Mouse (Mus musculus): ENCODE measurements around the gene Topaz1.

DNA sequence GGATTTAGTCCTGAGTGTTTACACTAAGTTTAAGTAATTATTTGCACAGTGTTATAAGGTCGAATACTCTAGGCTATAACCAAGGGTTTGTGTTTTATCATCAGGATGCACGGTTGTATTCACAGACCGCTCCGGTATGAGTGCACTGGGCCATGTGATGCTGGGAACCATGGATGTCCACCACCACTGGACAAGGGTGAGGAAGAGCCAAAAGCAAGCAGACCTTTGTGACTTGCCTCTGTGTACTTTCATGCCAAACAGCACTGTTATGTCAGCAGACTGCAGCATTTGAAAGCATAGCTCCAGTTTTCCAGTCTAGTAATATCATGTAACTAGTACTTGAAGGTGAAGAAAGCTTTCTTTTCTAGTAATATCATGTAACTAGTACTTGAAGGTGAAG lies 79.6 kb downstream of the Topaz1 start:
- TF ChIP-seq POLR2A (IDR thresholded peaks at IDR 0.05; ENCODE audit: low read depth, low read length) (no peak), EP300 (IDR thresholded peaks at IDR 0.05; ENCODE audit: low read length) (no peak)

Data from CH12.LX (cell line).